Mouse (Mus musculus) megakaryocyte progenitor cell, adult 5-6 weeks (primary cell): ENCODE data around the gene Det1. TPM values are rescaled to one million over a fixed set of nuclear protein-coding genes. Genes with fewer than 3 reads are reported as not detected.
A peak's percentile ranks its signal among the peaks of the same experiment; 100 is the strongest.

Experiments
- ATAC-seq: replicated peaks from 2 replicates; pipeline ENCODE4 v1.8.0; 2016; ENCODE audit warnings: mild to moderate bottlenecking, moderate TSS enrichment, inconsistent platforms; ENCODE audit not compliant: poor library complexity
- total RNA-seq, 2 experiments: library from RNA; stranded (forward) in 1 of 2; stranded (reverse) in 1 of 2; fragments of 157-497, 149-512 nt in 1 of 2; fragments of 200-1000 nt in 1 of 2; gene quantifications; 2 replicates each; pipeline versions ENCODE4 v1.2.3 to v1.2.4; 2015 to 2017

Gene Det1
- total RNA-seq, 2 experiments from 2014 or later, result 15.5 to 16.1 TPM

- ATAC-seq, result 0 out of 2 replicates have a peak, but pooled peaks have one; percentile 31
These were observed 8.1 kb upstream of the Det1 start for GRCm38 (mm10) chr7:78855044-78855655.

DNA sequence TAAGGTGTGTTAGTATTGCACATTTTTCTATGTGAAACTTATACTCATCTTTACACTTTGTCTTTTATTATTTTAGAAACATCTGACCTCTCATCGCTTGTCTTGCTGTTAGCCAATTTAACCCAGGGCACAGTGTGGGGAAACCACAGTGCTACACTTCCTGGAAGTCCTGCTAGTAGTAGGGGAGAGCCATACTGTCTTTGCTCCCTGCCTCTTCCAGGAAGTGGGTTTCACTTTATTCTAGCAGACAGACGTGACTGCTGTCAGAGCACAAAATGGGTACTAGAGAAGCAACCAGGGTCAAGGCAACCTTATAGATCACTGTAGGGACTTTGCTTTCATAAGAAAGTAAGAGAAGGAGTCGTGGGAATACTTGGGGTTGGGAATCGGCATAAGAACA, 7.0 kb upstream of the Det1 start:
- peak; percentile 44; the same call in 1 of the 2 replicates for ATAC-seq

DNA sequence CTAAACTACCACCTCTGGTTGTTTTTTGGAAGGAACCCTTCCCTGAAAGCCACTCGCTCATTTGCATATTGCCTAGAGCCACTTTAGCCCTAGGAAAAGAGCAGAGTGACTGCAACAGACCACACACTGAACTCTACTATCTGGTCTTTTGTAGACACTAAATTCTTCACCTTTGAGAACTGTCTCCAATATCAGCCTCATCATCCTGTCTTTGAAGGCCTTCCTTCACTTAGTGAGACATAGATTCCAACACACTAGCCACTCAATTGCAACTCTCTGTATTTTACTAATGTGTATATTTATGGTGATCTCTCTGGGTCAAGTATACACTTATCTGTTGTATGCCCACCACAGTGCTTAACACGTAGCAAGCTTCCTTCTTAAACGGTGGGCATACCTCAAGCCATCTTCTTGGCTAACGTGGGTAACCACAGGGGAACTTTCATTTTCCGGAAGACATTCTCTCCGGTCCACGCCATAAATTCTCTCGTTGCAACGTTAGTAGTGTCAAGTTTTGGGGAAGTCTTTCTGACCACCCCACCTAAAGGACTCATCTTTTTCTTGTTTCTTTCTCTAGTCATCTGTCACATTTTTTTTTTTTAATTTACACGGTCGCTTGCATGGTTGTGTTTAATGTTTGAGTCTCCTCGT, 872 bp downstream of the Det1 start:
- peak; percentile 37 for ATAC-seq

GRCm38 (mm10) chr7:78841601-78842000, 5.5 kb downstream of the Det1 start:
- ATAC-seq, result no peak

GRCm38 (mm10) chr7:78837250-78837649, 9.8 kb downstream of the Det1 start:
- ATAC-seq, result peak; percentile 87

DNA sequence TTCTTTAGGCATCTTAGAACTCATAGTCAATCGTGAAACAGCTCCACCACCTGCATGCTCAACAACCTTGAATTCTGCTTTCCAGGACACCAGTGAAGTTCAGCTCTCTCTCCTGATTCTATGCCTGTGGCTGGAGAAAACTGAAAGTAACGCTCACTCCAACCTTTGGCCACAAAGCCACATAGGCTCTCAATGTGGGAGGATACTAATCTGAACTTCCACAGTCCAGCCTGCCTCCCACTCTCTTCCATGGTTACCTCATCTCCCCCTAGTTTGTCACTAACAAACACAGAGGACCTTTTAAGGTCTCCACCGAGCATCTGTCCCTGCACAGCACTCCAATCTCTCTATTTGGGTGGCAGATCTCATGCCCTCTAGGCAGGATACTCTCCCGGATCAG, 11.4 kb downstream of the Det1 start:
- ATAC-seq, result no peak

GRCm38 (mm10) chr7:78827749-78828362, 19.2 kb downstream of the Det1 start:
- no peak for ATAC-seq

- ATAC-seq, result peak; percentile 84
These were observed 20.2 kb downstream of the Det1 start for GRCm38 (mm10) chr7:78826682-78827385.

DNA sequence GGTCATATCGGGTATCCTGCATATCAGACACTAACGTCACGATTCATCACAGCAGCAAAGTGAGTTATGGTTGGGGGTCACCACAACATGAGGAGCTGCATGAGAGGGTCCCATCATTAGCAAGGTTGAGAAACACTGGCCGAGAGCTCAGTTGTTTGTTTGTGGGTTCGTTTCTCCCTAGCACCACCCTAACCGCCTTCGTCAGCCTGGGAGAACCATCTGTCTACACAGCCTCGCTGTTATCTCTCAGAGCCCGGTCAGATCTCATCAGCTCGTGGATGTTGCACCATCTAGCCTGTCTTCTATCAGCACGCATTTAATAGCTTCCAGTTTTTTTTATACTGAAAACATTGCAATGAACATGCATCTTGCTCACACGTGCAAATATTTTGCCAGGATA, 28.7 kb downstream of the Det1 start:
- peak; percentile 54; the same call in 1 of the 2 replicates for ATAC-seq

DNA sequence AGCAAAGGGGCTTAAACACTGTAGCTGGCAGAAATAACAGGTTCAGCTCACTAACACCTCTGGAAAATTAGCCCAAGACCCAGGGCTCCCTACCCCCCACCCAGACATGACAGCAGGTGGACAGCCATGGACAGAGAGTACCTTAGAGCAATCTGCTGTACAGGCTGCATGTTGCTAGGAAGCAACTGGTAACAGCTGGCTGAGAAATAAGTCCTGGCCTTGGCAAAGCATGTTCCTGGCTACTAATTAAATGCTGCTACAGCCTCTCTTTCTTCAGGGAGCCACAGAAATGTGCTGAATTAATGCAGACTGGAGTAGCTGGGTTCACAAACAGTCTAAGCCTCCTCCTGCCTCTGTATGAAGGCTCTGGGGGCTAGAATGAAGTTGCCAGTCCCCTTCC, 32.3 kb downstream of the Det1 start:
- ATAC-seq, result no peak

GRCm38 (mm10) chr7:78813791-78814190, 33.3 kb downstream of the Det1 start:
- ATAC-seq, result no peak

DNA sequence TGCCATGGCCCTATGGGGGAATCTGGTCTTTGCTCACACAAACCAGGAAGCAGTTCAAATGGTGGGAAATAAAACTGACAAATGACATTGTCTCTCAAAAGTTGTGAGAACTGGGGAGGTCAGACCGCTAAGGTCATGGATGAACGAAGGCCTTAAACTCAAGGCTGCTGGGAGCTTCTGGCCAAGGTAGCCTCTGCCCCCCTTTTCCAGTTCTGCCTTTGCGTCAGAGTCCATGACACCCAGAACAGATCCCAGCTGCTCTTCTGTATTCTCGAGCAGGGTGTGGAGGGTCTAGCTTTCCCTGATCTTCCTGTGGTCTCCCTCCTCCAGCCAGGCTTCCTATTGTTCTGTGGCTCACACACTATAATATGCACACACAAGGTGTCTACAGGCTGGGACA, 39.9 kb downstream of the Det1 start:
- ATAC-seq, result no peak

- peak; percentile 78 for ATAC-seq
These were observed 43.2 kb downstream of the Det1 start for GRCm38 (mm10) chr7:78803841-78804240.

DNA sequence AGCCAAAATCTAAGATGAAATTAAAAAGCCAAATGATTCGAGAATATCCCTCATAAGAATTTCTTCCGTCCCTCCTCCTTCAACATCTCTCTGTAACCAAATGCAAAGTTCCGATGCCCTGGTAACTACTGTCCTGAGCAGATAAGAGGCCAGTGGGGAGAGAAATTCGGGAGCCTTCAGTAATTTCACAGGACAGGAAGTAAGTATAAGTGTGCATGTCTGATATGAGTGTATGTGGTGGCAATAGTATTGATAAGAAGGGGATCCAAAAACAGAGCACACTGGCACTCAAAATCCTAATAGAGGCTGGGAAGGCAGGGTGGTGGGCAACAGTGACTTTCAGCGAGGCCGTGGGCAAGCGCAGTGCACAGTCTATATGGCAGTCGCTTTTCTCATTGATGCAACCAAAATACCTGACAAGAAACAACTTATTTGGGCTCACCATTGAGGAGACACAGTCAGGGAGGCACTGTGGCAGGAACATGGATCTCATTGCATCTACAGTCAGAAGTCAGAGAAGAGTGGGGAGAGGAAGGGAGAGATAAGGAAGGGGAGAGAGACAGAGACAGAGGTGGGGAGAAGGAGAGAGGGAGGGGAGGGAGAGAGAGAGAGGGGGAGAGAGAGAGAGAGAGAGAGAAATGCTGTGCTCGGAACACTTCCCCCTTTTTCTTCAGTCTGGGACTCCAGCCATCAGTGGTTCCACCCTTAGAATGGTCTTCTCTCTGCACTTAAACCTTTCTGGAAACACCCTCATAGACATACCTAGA, 47.1 kb downstream of the Det1 start:
- ATAC-seq, result peak; percentile 73

- ATAC-seq, result no peak
These were observed 49.1 kb downstream of the Det1 start for GRCm38 (mm10) chr7:78797843-78798455.

DNA sequence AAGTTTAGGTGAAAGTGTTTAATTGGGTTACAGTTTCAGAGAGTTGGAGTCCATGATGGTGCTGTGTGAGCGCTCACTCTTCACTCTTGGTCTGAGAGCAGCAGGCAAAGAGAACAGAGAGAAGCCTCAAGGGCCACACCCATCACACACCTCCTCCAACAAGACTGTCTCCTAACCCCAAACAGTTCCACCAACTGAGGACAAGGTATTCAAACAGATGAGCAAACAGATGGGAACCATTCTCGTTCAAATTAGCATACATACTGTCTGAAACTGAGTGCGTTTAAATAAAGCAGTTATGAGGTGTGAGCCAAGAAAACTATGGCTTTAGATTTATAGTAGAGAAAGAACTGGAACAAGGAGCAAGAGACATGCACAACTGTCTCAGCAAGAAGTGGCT, 50.4 kb downstream of the Det1 start:
- no peak for ATAC-seq

DNA sequence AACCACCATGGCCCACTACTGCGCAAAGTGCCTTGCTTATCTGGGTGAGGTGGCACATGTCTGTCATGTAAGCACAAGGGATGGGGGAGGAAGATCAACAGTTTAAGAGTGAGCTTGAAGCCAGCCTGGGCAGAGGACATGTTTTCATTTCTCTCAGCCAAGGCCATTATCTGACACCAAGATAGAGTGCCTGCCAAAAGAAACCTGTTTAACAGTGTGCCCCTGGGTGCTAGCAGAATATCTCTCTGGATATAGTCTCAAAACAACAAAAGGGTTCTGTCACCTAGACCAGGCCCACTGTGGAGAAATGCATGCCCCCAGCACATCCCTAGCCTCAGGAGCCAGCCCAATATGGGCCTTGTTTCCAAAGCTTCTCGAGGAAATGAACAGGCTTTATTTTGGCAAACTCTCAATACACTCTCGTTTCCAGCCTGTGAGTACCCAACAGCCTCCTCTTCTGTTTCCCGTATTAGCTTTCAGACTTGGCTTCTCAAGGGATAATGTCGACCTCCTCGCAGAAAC, 52.4 kb downstream of the Det1 start:
- peak; percentile 38; the same call in 1 of the 2 replicates for ATAC-seq

DNA sequence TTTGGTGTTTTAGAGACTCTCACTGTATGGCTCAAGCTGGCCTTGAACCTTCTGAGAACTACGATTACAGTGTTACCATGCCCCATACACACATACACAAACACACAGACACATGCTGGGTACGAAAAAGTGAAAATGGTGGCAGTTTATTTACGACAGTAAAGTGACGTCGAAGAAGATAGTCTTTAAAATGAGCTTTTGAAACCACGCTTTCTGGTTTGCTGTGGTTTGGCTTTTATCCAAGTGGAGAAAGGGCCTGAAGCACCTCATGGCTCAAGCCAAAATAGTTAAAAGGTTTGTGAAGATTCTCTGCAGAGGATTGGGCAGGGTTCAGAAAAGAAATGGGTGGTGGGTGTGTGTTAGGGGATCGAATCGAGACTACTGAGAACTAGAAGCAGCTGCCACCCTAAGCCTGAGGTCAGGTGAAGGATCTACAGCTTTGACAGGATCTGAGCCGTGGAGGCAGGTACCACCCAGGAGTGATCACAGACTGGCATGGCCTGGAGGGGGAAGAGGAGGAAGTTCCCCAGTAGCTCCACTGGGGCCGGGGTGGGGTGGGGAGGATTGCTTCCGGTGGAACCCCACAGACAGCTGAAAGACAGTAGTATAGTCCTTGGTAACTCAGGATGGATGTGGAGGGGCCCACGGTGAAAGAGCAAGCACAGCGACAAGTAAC, 53.0 kb downstream of the Det1 start:
- ATAC-seq, result peak; percentile 66

DNA sequence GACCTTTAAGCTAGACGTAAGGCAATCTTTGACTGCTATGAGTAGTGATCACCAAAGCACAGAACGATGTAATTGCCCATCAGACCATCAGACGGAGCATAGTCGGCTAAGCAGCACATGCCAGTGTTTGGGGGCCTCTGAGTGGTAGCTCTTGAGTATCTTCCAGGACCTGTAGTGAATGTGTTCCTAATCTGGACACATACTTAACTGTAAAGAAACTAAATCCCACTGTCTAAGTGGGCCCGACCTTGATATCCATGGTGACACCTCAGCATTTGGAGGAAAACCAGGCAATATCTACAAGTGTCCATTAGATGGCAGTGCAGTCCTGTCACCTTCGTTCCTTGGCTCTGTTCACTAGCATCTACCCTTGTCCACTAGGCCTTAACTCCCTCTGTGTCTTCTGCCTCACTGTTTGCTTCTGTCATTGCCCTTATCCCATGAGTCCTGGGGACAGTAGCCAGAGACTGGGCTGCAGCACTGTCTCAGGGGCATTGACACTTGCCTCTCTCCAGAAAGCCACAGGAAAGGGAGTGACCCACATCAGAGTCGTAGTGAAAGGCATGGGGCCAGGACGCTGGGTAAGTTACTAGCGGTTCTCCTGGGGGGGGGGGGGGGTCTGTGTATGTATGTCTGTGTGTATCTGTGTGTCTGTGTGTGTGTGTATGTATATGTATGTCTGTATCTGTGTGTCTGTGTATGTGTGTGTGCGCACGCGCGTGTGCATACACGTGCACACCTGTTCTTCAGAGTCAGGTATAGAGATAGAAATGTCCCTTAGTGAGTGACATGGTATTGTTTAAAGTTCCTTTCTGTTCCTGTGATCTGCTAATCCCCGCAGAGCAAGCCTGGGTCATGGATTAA, 55.5 kb downstream of the Det1 start:
- ATAC-seq, result peak; percentile 89
